Mouse (Mus musculus): ENCODE measurements around the gene Cybc1.

GRCm38 (mm10) chr11:121216831-121217230, 12.3 kb downstream of the Cybc1 start:
- TF ChIP-seq CTCF (IDR thresholded peaks at IDR 0.05; ENCODE audit: control insufficient read depth, insufficient read depth, insufficient read length) = no peak
- no peak for TF ChIP-seq MAX (IDR thresholded peaks at IDR 0.05)
- TF ChIP-seq MYOD1 (IDR thresholded peaks at IDR 0.05; ENCODE audit: control insufficient read depth, insufficient read length, low read depth) = no peak
- no peak for TF ChIP-seq USF1 (IDR thresholded peaks at IDR 0.05; ENCODE audit: low read depth)

Data from C2C12 (cell line).